In genomic region chr11:121641501-121642145, GRCm38 (mm10) we compare ENCODE assay signal across 14 mouse cellular contexts. TPM values are rescaled to one million over a fixed set of nuclear protein-coding genes. Genes with fewer than 3 reads are reported as not detected.
A peak's percentile ranks its signal among the peaks of the same experiment; 100 is the strongest.
DNase-seq lines count a peak whose midpoint lies in the region.
"Had no signal": no experiment of that assay in that cellular context is flagged by ENCODE, and none has a peak within 500 bp of the region (broad histone marks: within the 10 kb centered on the region; RNA-seq: fewer than 3 reads in every experiment).

No protein-coding gene starts in this region.

- intact Hi-C loops in heart, postnatal 25 days (cut with DNase I), result no loop called here

- peak; percentile 86 for DNase-seq in heart, adult 11 months
- no peak for DNase-seq in heart, postnatal 25 days (ENCODE audit: low spot score)
- DNase-seq in R1 (ENCODE audit: low read depth, low spot score), result peak; percentile 75
- DNase-seq in cerebellum, adult 8-10 months, result peak; percentile 44
- peak; percentile 58 to 62 for DNase-seq in cerebellum, postnatal 36 days
- DNase-seq in lung, postnatal 4 days, result no peak
- DNase-seq in layer of hippocampus, adult 11-12 months (ENCODE audit: low spot score), result no peak
- DNase-seq: adrenal gland, postnatal 25 days; gastrocnemius, postnatal 36 days; kidney, adult 8-10 months; kidney, postnatal 10 days; lung, adult 18-20 months; lung, postnatal 14 days; right cerebral cortex, postnatal 14 days had no signal

RNA-seq across cellular contexts. Expression of gene B3gntl1, which starts 31.3 kb away (rescaled TPM):
- 1 to 10 TPM; 3.6 to 4.6 TPM for total RNA-seq in heart, postnatal 25 days (2021)

RNA-seq across cellular contexts. Expression of gene Metrnl, which starts 59.7 kb away (rescaled TPM):
- 10 to 100 TPM; 21.8 to 22.0 TPM for total RNA-seq in heart, postnatal 25 days (2021)

Comparison
In these comparisons a context has a peak if more than half of its experiments do, and no peak if none do; other contexts are left out.
1. DNase-seq: peak in heart, adult 11 months (single experiment), R1 (single experiment), cerebellum, adult 8-10 months (single experiment) and cerebellum, postnatal 36 days (2 of 2); none in heart, postnatal 25 days (single experiment), lung, postnatal 4 days (0 of 2) and layer of hippocampus, adult 11-12 months (single experiment).